Mouse (Mus musculus) hindbrain, embryonic 10.5 days (tissue): Measurements from ENCODE around the gene Slc38a2. TPM values are rescaled to one million over a fixed set of nuclear protein-coding genes. Genes with fewer than 3 reads are reported as not detected.

Experiments used
- DNase-seq: peaks from one replicate; pipeline ENCODE4 v3.0.0-alpha.2; 2017; ENCODE audit warnings: low spot score
- H3K27ac ChIP-seq: fragments of 300-500 bp; sonication (generic); 2 replicates; pipeline ENCODE4 v1.5.1; 2016; ENCODE audit warnings: mild to moderate bottlenecking, moderate library complexity
- H3K27me3 ChIP-seq: fragments of 300-500 bp; sonication (generic); 2 replicates; pipeline ENCODE4 v1.6.1; 2016; ENCODE audit warnings: mild to moderate bottlenecking; ENCODE audit not compliant: poor library complexity, insufficient read depth, severe bottlenecking
- H3K36me3 ChIP-seq: fragments of 300-500 bp; sonication (generic); 2 replicates; pipeline ENCODE4 v1.6.1; 2016; ENCODE audit warnings: mild to moderate bottlenecking, moderate library complexity
- H3K4me1 ChIP-seq: fragments of 300-500 bp; sonication (generic); replicated peaks from 2 replicates; pipeline ENCODE4 v1.6.1; 2016; ENCODE audit warnings: mild to moderate bottlenecking
- H3K4me3 ChIP-seq: fragments of 300-500 bp; sonication (generic); 2 replicates; pipeline ENCODE4 v1.5.1; 2016; ENCODE audit warnings: mild to moderate bottlenecking, moderate library complexity
- H3K9me3 ChIP-seq: fragments of 300-500 bp; sonication (generic); 2 replicates; pipeline ENCODE4 v1.6.1; 2016; ENCODE audit warnings: mild to moderate bottlenecking, moderate library complexity
- whole genome bisulfite sequencing: fragments of 180-500 bp; shearing (Covaris S2); methylation state at CpG from one replicate; pipeline ENCODE4 v1.1.7; 2016; 5-methylcytosine and 5-hydroxymethylcytosine counted together
- polyA plus RNA-seq: library from polyadenylated mRNA; unstranded; fragments of >200 nt; fragmentation: Nextera tagmentation; extraction: Ambion mirVana; gene quantifications from 2 replicates; pipeline ENCODE4 v1.2.1, GENCODE M21; 2016

The Slc38a2 gene
- polyA plus RNA-seq, 1 experiment from 2014 or later = 135 TPM

- under 1% methylated on average over 31 of the region's 31 CpGs for WGBS
- Histone ChIP-seq H3K4me3 (peak overlapping the region; percentile 94), H3K36me3 (peaks cover 29% of the 10 kb centered on the region), H3K27me3 (no peaks in the 10 kb centered on the region), H3K27ac (peak overlapping the region; percentile 100), H3K4me1 (peaks cover 41% of the 10 kb centered on the region), H3K9me3 (peaks cover 9% of the 10 kb centered on the region; the same call in 1 of the 2 replicates)
- peak; percentile 80 for DNase-seq
Measured at GRCm38 (mm10) chr15:96641821-96642435, 57.6 kb downstream of the Slc38a2 start.

- under 1% methylated on average over 63 of the region's 63 CpGs for WGBS
- Histone ChIP-seq H3K4me3 (peak overlapping the region; percentile 94), H3K36me3 (peaks cover 36% of the 10 kb centered on the region), H3K27ac (peak overlapping the region; percentile 100), H3K27me3 (no peaks in the 10 kb centered on the region), H3K4me1 (peaks cover 41% of the 10 kb centered on the region), H3K9me3 (peaks cover 14% of the 10 kb centered on the region)
- DNase-seq = peak; percentile 86
Measured at GRCm38 (mm10) chr15:96641111-96641820, 58.3 kb downstream of the Slc38a2 start.

- no peaks in the 10 kb centered on the region for H3K27me3 ChIP-seq
- peak overlapping the region; percentile 100 for H3K27ac ChIP-seq
- peak; percentile 59 for DNase-seq
- H3K36me3 ChIP-seq = peaks cover 44% of the 10 kb centered on the region
- H3K4me1 ChIP-seq = peaks cover 41% of the 10 kb centered on the region
- H3K4me3 ChIP-seq = peak overlapping the region; percentile 94
- H3K9me3 ChIP-seq = peaks cover 22% of the 10 kb centered on the region
- WGBS = 11% methylated on average over 16 of the region's 16 CpGs
Measured at GRCm38 (mm10) chr15:96640291-96640985, 59.1 kb downstream of the Slc38a2 start.

- peaks cover 52% of the 10 kb centered on the region for H3K36me3 ChIP-seq
- WGBS = 73% methylated on average over 8 of the region's 8 CpGs
- peak overlapping the region; percentile 45; the same call in 1 of the 2 replicates for H3K27ac ChIP-seq
- H3K4me3 ChIP-seq = peak overlapping the region; percentile 94
- peaks cover 30% of the 10 kb centered on the region for H3K9me3 ChIP-seq
- peaks cover 44% of the 10 kb centered on the region for H3K4me1 ChIP-seq
- DNase-seq = no peak
- no peaks in the 10 kb centered on the region for H3K27me3 ChIP-seq
Measured at GRCm38 (mm10) chr15:96639630-96640029, 59.9 kb downstream of the Slc38a2 start.

GRCm38 (mm10) chr15:96638656-96639055 lies 60.9 kb downstream of the Slc38a2 start:
- H3K36me3 ChIP-seq = peaks cover 62% of the 10 kb centered on the region
- peak overlapping the region; percentile 94; the same call in 1 of the 2 replicates for H3K4me3 ChIP-seq
- H3K27me3 ChIP-seq = no peaks in the 10 kb centered on the region
- WGBS = 83% methylated on average over 2 of the region's 2 CpGs
- peaks cover 39% of the 10 kb centered on the region for H3K9me3 ChIP-seq
- no peak for DNase-seq
- H3K4me1 ChIP-seq = peaks cover 41% of the 10 kb centered on the region
- H3K27ac ChIP-seq = 0 out of 2 replicates have a peak overlapping the region, but pooled peaks have one; percentile 9

GRCm38 (mm10) chr15:96638173-96638572 lies 61.4 kb downstream of the Slc38a2 start:
- peak; percentile 20 for DNase-seq
- WGBS = 81% methylated on average over 10 of the region's 10 CpGs
- Histone ChIP-seq H3K4me3 (no peak overlapping the region), H3K27ac (no peak overlapping the region), H3K4me1 (peaks cover 36% of the 10 kb centered on the region), H3K9me3 (peaks cover 43% of the 10 kb centered on the region), H3K36me3 (peaks cover 67% of the 10 kb centered on the region), H3K27me3 (no peaks in the 10 kb centered on the region)

Other genes starting within 250 kb of the Slc38a2 start
- gene Scaf11, start 238.9 kb downstream of the Slc38a2 start, polyA plus RNA-seq = 66.3 and 94.9 TPM in 2 replicates
- 109 and 113 TPM in 2 replicates for gene Slc38a1, start 56.8 kb downstream of the Slc38a2 start, polyA plus RNA-seq